Mouse (Mus musculus): Measurements from ENCODE around the gene Npas2. TPM values are rescaled to one million over a fixed set of nuclear protein-coding genes. Genes with fewer than 3 reads are reported as not detected.
A peak's percentile ranks its signal among the peaks of the same experiment; 100 is the strongest.

The Npas2 gene
- total and polyA plus RNA-seq, 3 experiments, result 1.8 to 10.0 (median 3.7) TPM

GRCm38 (mm10) chr1:39387497-39387896 is 194.0 kb downstream of the Npas2 start:
- DNase-seq, result peak; percentile 39 to 65
- Histone ChIP-seq H3K9ac (ENCODE audit: low read depth, low read length) (no peak overlapping the region), H3K36me3 (ENCODE audit: control insufficient read depth, insufficient read depth, low read length) (no peaks in the 10 kb centered on the region), H3K27me3 (ENCODE audit: control insufficient read depth, insufficient read depth, low read length) (no peaks in the 10 kb centered on the region), H3K27ac (no peak overlapping the region), H3K4me3 (no peak overlapping the region), H3K79me2 (replicated peaks; ENCODE audit: control insufficient read depth, insufficient read depth, low read length) (no peaks in the 10 kb centered on the region), H3K4me1 (ENCODE audit: control insufficient read depth, insufficient read depth, low read length) (no peaks in the 10 kb centered on the region)
- intact Hi-C loops (cut with DNase I), result no loop called here
- 63% methylated on average over 4 of the region's 4 CpGs for WGBS
- no peak for TF ChIP-seq POLR2A (IDR thresholded peaks at IDR 0.05; ENCODE audit: insufficient read depth, low read depth, low read length)
- no peak for TF ChIP-seq EP300 (IDR thresholded peaks at IDR 0.05; ENCODE audit: insufficient read depth, low read depth, low read length)
- TF ChIP-seq CTCF (IDR thresholded peaks at IDR 0.05), result no peak

GRCm38 (mm10) chr1:39388163-39388562 is 194.6 kb downstream of the Npas2 start:
- no peak for DNase-seq
- no peaks in the 10 kb centered on the region for H3K36me3 ChIP-seq (ENCODE audit: control insufficient read depth, insufficient read depth, low read length)
- no peak for TF ChIP-seq CTCF (IDR thresholded peaks at IDR 0.05)
- no peak for TF ChIP-seq POLR2A (IDR thresholded peaks at IDR 0.05; ENCODE audit: insufficient read depth, low read depth, low read length)
- TF ChIP-seq EP300 (IDR thresholded peaks at IDR 0.05; ENCODE audit: insufficient read depth, low read depth, low read length), result no peak
- H3K79me2 ChIP-seq (replicated peaks; ENCODE audit: control insufficient read depth, insufficient read depth, low read length), result no peaks in the 10 kb centered on the region
- no peak overlapping the region for H3K27ac ChIP-seq
- H3K4me1 ChIP-seq (ENCODE audit: control insufficient read depth, insufficient read depth, low read length), result no peaks in the 10 kb centered on the region
- WGBS, result 89% methylated on average over 2 of the region's 2 CpGs
- no peak overlapping the region for H3K9ac ChIP-seq (ENCODE audit: low read depth, low read length)
- H3K4me3 ChIP-seq, result no peak overlapping the region
- H3K27me3 ChIP-seq (ENCODE audit: control insufficient read depth, insufficient read depth, low read length), result no peaks in the 10 kb centered on the region
- intact Hi-C loops (cut with DNase I), result no loop called here

- Histone ChIP-seq H3K27ac (no peak overlapping the region), H3K9ac (ENCODE audit: low read depth, low read length) (no peak overlapping the region), H3K36me3 (ENCODE audit: control insufficient read depth, insufficient read depth, low read length) (no peaks in the 10 kb centered on the region), H3K27me3 (ENCODE audit: control insufficient read depth, insufficient read depth, low read length) (no peaks in the 10 kb centered on the region), H3K4me3 (no peak overlapping the region), H3K79me2 (replicated peaks; ENCODE audit: control insufficient read depth, insufficient read depth, low read length) (no peaks in the 10 kb centered on the region), H3K4me1 (ENCODE audit: control insufficient read depth, insufficient read depth, low read length) (peaks cover 2% of the 10 kb centered on the region; the same call in 1 of the 2 replicates)
- TF ChIP-seq POLR2A (IDR thresholded peaks at IDR 0.05; ENCODE audit: insufficient read depth, low read depth, low read length) (no peak), EP300 (IDR thresholded peaks at IDR 0.05; ENCODE audit: insufficient read depth, low read depth, low read length) (no peak), CTCF (IDR thresholded peaks at IDR 0.05) (no peak)
- WGBS, result 68% methylated on average over 11 of the region's 11 CpGs
- intact Hi-C loops (cut with DNase I), result no loop called here
- no peak for DNase-seq
Observed at GRCm38 (mm10) chr1:39389338-39389737, 195.8 kb downstream of the Npas2 start.

- H3K79me2 ChIP-seq (replicated peaks; ENCODE audit: control insufficient read depth, insufficient read depth, low read length), result no peaks in the 10 kb centered on the region
- no peak for TF ChIP-seq POLR2A (IDR thresholded peaks at IDR 0.05; ENCODE audit: insufficient read depth, low read depth, low read length)
- TF ChIP-seq EP300 (IDR thresholded peaks at IDR 0.05; ENCODE audit: insufficient read depth, low read depth, low read length), result no peak
- TF ChIP-seq CTCF (IDR thresholded peaks at IDR 0.05), result no peak
- peaks cover 4% of the 10 kb centered on the region for H3K4me1 ChIP-seq (ENCODE audit: control insufficient read depth, insufficient read depth, low read length)
- 89% methylated on average over 6 of the region's 6 CpGs for WGBS
- no peak overlapping the region for H3K27ac ChIP-seq
- DNase-seq, result no peak
- no peak overlapping the region for H3K4me3 ChIP-seq
- no peaks in the 10 kb centered on the region for H3K36me3 ChIP-seq (ENCODE audit: control insufficient read depth, insufficient read depth, low read length)
- no peak overlapping the region for H3K9ac ChIP-seq (ENCODE audit: low read depth, low read length)
- no peaks in the 10 kb centered on the region for H3K27me3 ChIP-seq (ENCODE audit: control insufficient read depth, insufficient read depth, low read length)
- intact Hi-C loops (cut with DNase I), result loop anchor here (1.0 to 2.0 kb wide), 3 partner anchors 87 to 131 kb away; partner anchors contain the start of gene Tbc1d8
Observed at GRCm38 (mm10) chr1:39391652-39392051, 198.1 kb downstream of the Npas2 start.

- 70% methylated on average over 3 of the region's 3 CpGs for WGBS
- Histone ChIP-seq H3K4me3 (no peak overlapping the region), H3K27ac (no peak overlapping the region), H3K79me2 (replicated peaks; ENCODE audit: control insufficient read depth, insufficient read depth, low read length) (no peaks in the 10 kb centered on the region), H3K9ac (ENCODE audit: low read depth, low read length) (no peak overlapping the region), H3K27me3 (ENCODE audit: control insufficient read depth, insufficient read depth, low read length) (no peaks in the 10 kb centered on the region), H3K4me1 (ENCODE audit: control insufficient read depth, insufficient read depth, low read length) (peaks cover 4% of the 10 kb centered on the region), H3K36me3 (ENCODE audit: control insufficient read depth, insufficient read depth, low read length) (no peaks in the 10 kb centered on the region)
- peak; percentile 75 to 83 for DNase-seq
- intact Hi-C loops (cut with DNase I), result loop anchor here (1.0 to 2.0 kb wide), 3 partner anchors 87 to 130 kb away; partner anchors contain the start of gene Tbc1d8
- TF ChIP-seq POLR2A (IDR thresholded peaks at IDR 0.05; ENCODE audit: insufficient read depth, low read depth, low read length) (no peak), EP300 (IDR thresholded peaks at IDR 0.05; ENCODE audit: insufficient read depth, low read depth, low read length) (peak; percentile 76; the same call in 1 of the 2 replicates), CTCF (IDR thresholded peaks at IDR 0.05) (peak; percentile 99)
Observed at GRCm38 (mm10) chr1:39392189-39392588, 198.7 kb downstream of the Npas2 start.

- H3K27ac ChIP-seq, result peak overlapping the region; percentile 65
- no peak for TF ChIP-seq EP300 (IDR thresholded peaks at IDR 0.05; ENCODE audit: insufficient read depth, low read depth, low read length)
- TF ChIP-seq CTCF (IDR thresholded peaks at IDR 0.05), result no peak
- TF ChIP-seq POLR2A (IDR thresholded peaks at IDR 0.05; ENCODE audit: insufficient read depth, low read depth, low read length), result no peak
- no peaks in the 10 kb centered on the region for H3K79me2 ChIP-seq (replicated peaks; ENCODE audit: control insufficient read depth, insufficient read depth, low read length)
- DNase-seq, result peak; percentile 27 to 42
- H3K4me1 ChIP-seq (ENCODE audit: control insufficient read depth, insufficient read depth, low read length), result peaks cover 4% of the 10 kb centered on the region
- H3K36me3 ChIP-seq (ENCODE audit: control insufficient read depth, insufficient read depth, low read length), result no peaks in the 10 kb centered on the region
- no peaks in the 10 kb centered on the region for H3K27me3 ChIP-seq (ENCODE audit: control insufficient read depth, insufficient read depth, low read length)
- no peak overlapping the region for H3K9ac ChIP-seq (ENCODE audit: low read depth, low read length)
- 74% methylated on average over 8 of the region's 8 CpGs for WGBS
- H3K4me3 ChIP-seq, result no peak overlapping the region
- intact Hi-C loops (cut with DNase I), result loop anchor here (2.0 kb wide), 1 partner anchor 85 kb away; the partner anchor contains the start of gene Tbc1d8
Observed at GRCm38 (mm10) chr1:39393217-39393867, 199.8 kb downstream of the Npas2 start.

Measured in heart, adult 2 months (tissue).